Mouse (Mus musculus) intestine, embryonic 14.5 days (tissue): Measurements from ENCODE around the gene Pfdn5. TPM values are rescaled to one million over a fixed set of nuclear protein-coding genes. Genes with fewer than 3 reads are reported as not detected.

Source experiments
- ATAC-seq: fragments of 200-750 bp; cut with Nextera tagmentation; replicated peaks from 2 replicates; pipeline ENCODE4 v1.8.0; 2017; ENCODE audit warnings: low read depth, moderate number of reproducible peaks, moderate TSS enrichment, moderate library complexity; ENCODE audit not compliant: low FRiP score, low TSS enrichment
- DNase-seq: peaks from one replicate; pipeline ENCODE4 v3.0.0-alpha.2; 2018; ENCODE audit warnings: low spot score
- H3K27ac ChIP-seq: fragments of 300-500 bp; sonication (generic); 2 replicates; pipeline ENCODE4 v1.5.1; 2014; ENCODE audit warnings: low read depth, mild to moderate bottlenecking, control low read depth
- H3K27me3 ChIP-seq: fragments of 300-500 bp; sonication (generic); replicated peaks from 2 replicates; pipeline ENCODE4 v1.6.1; 2014; ENCODE audit warnings: low read length, control low read depth; ENCODE audit not compliant: control insufficient read depth, insufficient read depth
- H3K36me3 ChIP-seq: fragments of 300-500 bp; sonication (generic); 2 replicates; pipeline ENCODE4 v1.6.1; 2014; ENCODE audit warnings: low read length, control low read depth; ENCODE audit not compliant: control insufficient read depth, insufficient read depth
- H3K4me1 ChIP-seq: fragments of 300-500 bp; sonication (generic); replicated peaks from 2 replicates; pipeline ENCODE4 v1.6.1; 2014; ENCODE audit warnings: low read length, control low read depth, mixed read lengths; ENCODE audit not compliant: control insufficient read depth, insufficient read depth
- H3K4me2 ChIP-seq: fragments of 300-500 bp; sonication (generic); 2 replicates; pipeline ENCODE4 v1.6.1; 2014; ENCODE audit warnings: low read length
- H3K4me3 ChIP-seq: fragments of 300-500 bp; sonication (generic); 2 replicates; pipeline ENCODE4 v1.5.1; 2014; ENCODE audit warnings: low read depth, low read length, control low read depth, mixed read lengths
- H3K9ac ChIP-seq: fragments of 300-500 bp; sonication (generic); 2 replicates; pipeline ENCODE4 v1.6.1; 2014; ENCODE audit warnings: mild to moderate bottlenecking, low read length
- H3K9me3 ChIP-seq: fragments of 300-500 bp; sonication (generic); 2 replicates; pipeline ENCODE4 v1.6.1; 2016; ENCODE audit warnings: low read length, control low read depth; ENCODE audit not compliant: control insufficient read depth
- WGBS: fragments of 180-500 bp; shearing (Covaris S2); extraction: QIAGEN DNeasy Blood & Tissue Kit; methylation state at CpG from one replicate; pipeline ENCODE4 v1.1.7; 2014; 5-methylcytosine and 5-hydroxymethylcytosine counted together
- polyA plus RNA-seq: library from polyadenylated mRNA; unstranded; fragments of >200 nt; fragmentation: Nextera tagmentation; extraction: Ambion mirVana; gene quantifications from 2 replicates; pipeline ENCODE4 v1.2.1, GENCODE M21; 2014

The Pfdn5 gene
- 450 and 456 TPM in 2 replicates for polyA plus RNA-seq

DNA sequence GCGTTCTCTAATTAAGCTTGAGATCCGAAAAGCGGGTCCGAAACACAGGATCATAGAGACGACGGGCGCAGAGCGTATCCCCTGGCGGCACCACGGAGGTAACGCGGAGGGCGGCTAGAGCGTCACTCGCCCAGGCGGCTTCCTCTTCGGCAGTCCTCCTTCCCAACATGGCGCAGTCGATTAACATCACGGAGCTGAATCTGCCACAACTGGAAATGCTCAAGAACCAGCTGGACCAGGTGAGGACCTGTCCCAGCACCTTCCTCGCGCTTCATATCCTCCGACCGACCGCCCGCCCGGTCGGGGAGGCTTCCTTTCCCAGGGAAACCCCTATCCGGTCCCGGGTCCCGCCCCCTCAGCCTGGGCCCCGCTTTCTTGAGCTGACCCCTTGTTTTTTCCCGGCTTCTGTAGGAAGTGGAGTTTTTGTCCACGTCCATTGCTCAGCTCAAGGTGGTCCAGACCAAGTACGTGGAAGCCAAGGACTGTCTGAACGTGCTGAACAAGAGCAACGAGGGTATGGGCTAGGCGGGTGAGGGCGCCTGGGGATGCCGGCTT is at the start of gene Pfdn5:
Gene Pfdn5 (plus strand): TSS at position 95 of the 555 bp plus-strand sequence.
- peak; percentile 92 for ATAC-seq
- Histone ChIP-seq H3K9me3 (no peaks in the 10 kb centered on the region), H3K9ac (peak within 1 kb of the TSS; percentile 69), H3K27me3 (no peaks in the 10 kb centered on the region), H3K4me3 (peak within 1 kb of the TSS; percentile 72), H3K36me3 (peaks cover 53% of the 10 kb centered on the region), H3K4me1 (peaks cover 9% of the 10 kb centered on the region), H3K27ac (peak within 1 kb of the TSS; percentile 54; the same call in 1 of the 2 replicates), H3K4me2 (peak within 1 kb of the TSS; percentile 77)
- WGBS: 0% methylated on average over 40 of the region's 40 CpGs
- peak; percentile 86 for DNase-seq

DNA sequence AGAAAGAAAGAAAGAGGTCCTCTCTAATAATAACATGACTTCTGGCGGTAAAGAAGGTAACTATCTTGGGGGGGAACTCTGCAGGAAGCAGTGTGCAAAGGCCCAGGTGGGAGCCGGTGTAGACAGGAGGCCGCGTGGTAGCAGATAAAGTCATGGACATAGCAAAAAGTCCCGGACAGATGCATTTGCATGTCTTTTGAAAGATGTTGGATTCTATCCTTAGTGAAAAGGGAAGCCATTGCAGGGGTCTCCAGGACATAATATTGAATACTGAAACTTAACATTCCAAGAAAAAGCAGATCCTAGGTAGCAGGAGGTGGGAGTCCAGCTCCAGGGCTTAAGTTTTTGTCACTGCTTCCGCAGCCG is 47.2 kb upstream of the Pfdn5 start:
- DNase-seq: peak; percentile 59
- Histone ChIP-seq H3K36me3 (peaks cover 20% of the 10 kb centered on the region), H3K4me2 (peak overlapping the region; percentile 82), H3K9ac (peak overlapping the region; percentile 60), H3K9me3 (no peaks in the 10 kb centered on the region), H3K4me1 (peaks cover 10% of the 10 kb centered on the region), H3K27me3 (no peaks in the 10 kb centered on the region), H3K4me3 (peak overlapping the region; percentile 76), H3K27ac (peak overlapping the region; percentile 62; the same call in 1 of the 2 replicates)
- WGBS: 27% methylated on average over 7 of the region's 7 CpGs
- peak; percentile 4; the same call in 1 of the 2 replicates for ATAC-seq

GRCm38 (mm10) chr15:102279092-102279782 is 46.7 kb upstream of the Pfdn5 start, which contains the start of gene Mfsd5:
Gene Mfsd5 (plus strand): TSS chr15:102279454.
- H3K27me3 ChIP-seq: no peaks in the 10 kb centered on the region
- peaks cover 10% of the 10 kb centered on the region for H3K4me1 ChIP-seq
- peak within 1 kb of the TSS; percentile 76 for H3K4me3 ChIP-seq
- peaks cover 20% of the 10 kb centered on the region for H3K36me3 ChIP-seq
- H3K27ac ChIP-seq: peak within 1 kb of the TSS; percentile 78
- DNase-seq: peak; percentile 90
- H3K4me2 ChIP-seq: peak within 1 kb of the TSS; percentile 82
- H3K9ac ChIP-seq: peak within 1 kb of the TSS; percentile 60
- under 1% methylated on average over 64 of the region's 65 CpGs for WGBS
- ATAC-seq: peak; percentile 95
- no peaks in the 10 kb centered on the region for H3K9me3 ChIP-seq

DNA sequence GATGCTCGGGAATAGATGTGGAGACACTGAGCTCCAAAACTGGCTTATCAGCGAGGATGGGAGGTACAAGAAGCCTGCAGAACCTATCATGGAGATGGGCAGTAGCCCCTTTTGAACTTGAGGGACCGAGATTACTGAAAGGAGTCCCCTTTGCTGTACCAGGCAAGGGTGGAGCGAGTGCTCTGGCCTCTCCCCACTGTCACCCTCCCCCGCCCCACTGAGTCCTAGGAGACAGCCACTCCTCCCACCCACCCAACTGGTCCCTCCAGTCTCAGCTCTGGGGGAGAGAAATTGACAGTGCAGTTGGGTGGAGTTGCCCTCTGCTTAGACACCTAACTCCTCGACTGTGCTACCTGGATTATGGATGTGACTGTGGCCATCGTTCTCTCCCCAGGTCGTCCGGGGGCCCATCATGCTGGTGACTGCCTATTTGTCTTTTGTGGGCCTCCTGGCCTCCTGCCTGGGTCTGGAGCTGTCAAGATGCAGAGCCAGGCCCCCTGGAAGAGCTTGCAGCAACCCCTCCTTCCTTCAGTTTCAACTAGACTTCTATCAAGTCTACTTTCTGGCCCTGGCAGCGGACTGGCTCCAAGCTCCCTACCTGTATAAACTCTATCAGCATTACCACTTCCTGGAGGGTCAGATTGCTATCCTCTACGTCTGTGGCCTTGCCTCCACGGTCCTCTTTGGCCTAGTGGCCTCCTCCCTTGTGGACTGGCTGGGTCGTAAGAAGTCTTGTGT is 46.0 kb upstream of the Pfdn5 start:
- H3K27ac ChIP-seq: peak overlapping the region; percentile 78
- no peaks in the 10 kb centered on the region for H3K27me3 ChIP-seq
- DNase-seq (no peak), ATAC-seq (peak; percentile 40)
- no peaks in the 10 kb centered on the region for H3K9me3 ChIP-seq
- H3K9ac ChIP-seq: peak overlapping the region; percentile 60
- 23% methylated on average over 13 of the region's 13 CpGs for WGBS
- H3K4me1 ChIP-seq: peaks cover 10% of the 10 kb centered on the region
- peak overlapping the region; percentile 82 for H3K4me2 ChIP-seq
- peak overlapping the region; percentile 76 for H3K4me3 ChIP-seq
- H3K36me3 ChIP-seq: peaks cover 20% of the 10 kb centered on the region

DNA sequence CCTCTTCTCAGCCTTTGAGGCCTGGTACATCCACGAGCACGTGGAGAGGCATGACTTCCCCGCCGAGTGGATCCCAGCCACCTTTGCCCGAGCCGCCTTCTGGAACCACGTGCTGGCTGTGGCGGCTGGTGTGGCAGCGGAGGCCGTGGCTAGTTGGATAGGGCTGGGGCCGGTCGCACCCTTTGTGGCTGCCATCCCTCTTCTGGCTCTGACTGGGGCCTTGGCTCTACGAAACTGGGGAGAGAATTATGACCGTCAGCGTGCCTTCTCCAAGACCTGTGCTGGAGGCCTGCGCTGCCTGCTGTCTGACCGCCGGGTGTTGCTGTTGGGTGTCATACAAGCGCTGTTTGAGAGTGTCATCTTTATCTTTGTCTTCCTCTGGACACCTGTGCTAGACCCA is 45.3 kb upstream of the Pfdn5 start:
- DNase-seq (no peak), ATAC-seq (no peak)
- no peak overlapping the region for H3K27ac ChIP-seq
- H3K4me1 ChIP-seq: peaks cover 10% of the 10 kb centered on the region
- no peak overlapping the region for H3K9ac ChIP-seq
- peaks cover 20% of the 10 kb centered on the region for H3K36me3 ChIP-seq
- no peaks in the 10 kb centered on the region for H3K27me3 ChIP-seq
- H3K4me2 ChIP-seq: peak overlapping the region; percentile 82; the same call in 1 of the 2 replicates
- 91% methylated on average over 19 of the region's 19 CpGs for WGBS
- no peak overlapping the region for H3K4me3 ChIP-seq
- no peaks in the 10 kb centered on the region for H3K9me3 ChIP-seq

DNA sequence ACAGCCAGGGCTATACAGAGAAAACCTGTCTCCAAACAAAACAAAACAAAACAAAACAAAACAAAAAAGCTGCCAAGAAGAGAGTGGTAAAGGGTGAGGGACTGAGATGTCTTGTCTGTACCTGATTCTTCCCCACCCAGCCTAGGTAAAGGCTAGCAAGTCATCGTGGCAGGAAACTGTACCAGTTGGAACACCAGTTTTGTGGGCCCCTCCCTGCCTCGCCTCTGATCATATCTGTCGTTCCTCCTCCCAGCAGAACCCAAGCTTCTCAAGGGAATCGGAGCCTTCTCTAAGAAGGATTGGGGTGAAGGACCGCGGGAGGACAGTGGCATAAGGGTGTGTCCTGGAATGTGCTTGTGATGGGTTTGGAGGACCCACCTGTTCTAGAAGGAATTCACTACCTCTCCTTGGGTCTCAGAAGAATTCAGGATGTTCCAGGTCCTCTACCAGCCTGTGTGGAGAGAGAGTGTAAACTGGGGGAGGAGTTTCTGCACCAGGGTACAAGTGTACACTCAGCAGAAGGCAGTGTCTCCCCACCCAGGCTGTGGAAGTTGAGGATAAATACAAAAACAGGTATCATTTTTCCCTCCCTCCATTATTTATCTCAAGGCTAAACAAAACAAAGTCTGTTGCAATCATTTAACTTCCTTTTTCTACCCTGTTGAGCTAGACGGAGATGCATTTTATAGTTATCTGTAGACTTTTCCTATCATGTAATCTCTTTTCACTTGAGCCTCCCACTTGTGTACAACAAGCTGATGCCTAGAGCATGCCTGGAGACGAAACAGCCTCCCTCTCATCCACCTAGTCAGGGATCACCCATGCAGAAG is 43.2 kb upstream of the Pfdn5 start:
- no peak for DNase-seq
- Histone ChIP-seq H3K4me2 (no peak overlapping the region), H3K27ac (no peak overlapping the region), H3K27me3 (no peaks in the 10 kb centered on the region), H3K4me3 (no peak overlapping the region), H3K9me3 (no peaks in the 10 kb centered on the region), H3K4me1 (peaks cover 10% of the 10 kb centered on the region), H3K9ac (no peak overlapping the region), H3K36me3 (peaks cover 20% of the 10 kb centered on the region)
- no peak for ATAC-seq
- WGBS: 79% methylated on average over 8 of the region's 8 CpGs

DNA sequence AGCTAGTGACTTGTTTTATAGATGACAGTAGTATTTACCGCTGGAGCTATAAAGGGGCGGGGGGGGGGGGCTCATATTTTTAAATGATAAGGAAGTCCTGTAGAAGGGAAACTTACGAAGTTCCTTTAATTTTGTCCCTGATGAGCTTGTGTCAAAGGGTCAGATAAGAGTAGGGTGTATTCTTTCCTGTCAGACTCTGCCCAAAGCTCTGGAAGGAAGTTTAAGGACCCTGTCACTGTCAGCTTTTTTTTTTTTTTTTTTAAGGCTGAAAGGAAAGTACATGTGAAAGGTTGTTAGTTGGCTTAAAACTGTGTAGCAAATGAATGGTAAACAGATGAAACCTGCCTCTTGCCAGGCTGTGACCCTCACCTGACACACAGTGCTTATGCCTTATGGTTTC is 42.3 kb upstream of the Pfdn5 start:
- DNase-seq (no peak), ATAC-seq (no peak)
- H3K27ac ChIP-seq: no peak overlapping the region
- H3K4me2 ChIP-seq: no peak overlapping the region
- H3K9ac ChIP-seq: no peak overlapping the region
- H3K9me3 ChIP-seq: no peaks in the 10 kb centered on the region
- H3K4me1 ChIP-seq: peaks cover 10% of the 10 kb centered on the region
- no peak overlapping the region for H3K4me3 ChIP-seq
- no peaks in the 10 kb centered on the region for H3K27me3 ChIP-seq
- 70% methylated on average over 3 of the region's 3 CpGs for WGBS
- H3K36me3 ChIP-seq: peaks cover 20% of the 10 kb centered on the region

GRCm38 (mm10) chr15:102287395-102287794 is 38.5 kb upstream of the Pfdn5 start:
- Histone ChIP-seq H3K4me2 (no peak overlapping the region), H3K27ac (no peak overlapping the region), H3K9me3 (no peaks in the 10 kb centered on the region), H3K9ac (no peak overlapping the region), H3K27me3 (no peaks in the 10 kb centered on the region), H3K4me1 (no peaks in the 10 kb centered on the region), H3K4me3 (no peak overlapping the region), H3K36me3 (no peaks in the 10 kb centered on the region)
- DNase-seq (no peak), ATAC-seq (no peak)
